Mouse (Mus musculus): ENCODE data around the gene 2310022A10Rik.
"Not testable (repeated sequence)": the region's sequence is repeated elsewhere in the genome, so short reads cannot be mapped to it uniquely, and the experiment has no call there.

2310022A10Rik gene

DNA sequence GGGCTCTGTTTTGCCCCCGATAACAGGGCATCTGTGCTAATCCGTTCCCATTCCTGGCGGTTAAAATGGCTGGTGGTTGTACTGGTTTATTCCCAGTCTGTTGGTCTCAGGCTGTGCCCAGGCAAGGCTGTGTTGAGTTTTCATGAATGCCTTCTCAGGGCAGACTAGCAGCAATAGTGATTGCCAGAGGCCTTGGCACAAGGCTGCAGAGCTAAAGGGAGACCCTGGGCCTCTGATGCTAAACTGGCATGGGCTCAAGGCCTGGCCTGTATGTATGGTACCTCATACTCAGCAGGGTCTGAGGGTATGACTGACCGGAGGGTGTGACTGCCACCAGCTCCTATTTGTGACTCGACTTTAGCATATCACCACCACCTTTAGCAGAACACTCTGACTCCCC lies 57.8 kb downstream of the 2310022A10Rik start:
- in situ Hi-C loops (cut with MboI, MseI), result no loop called here

DNA sequence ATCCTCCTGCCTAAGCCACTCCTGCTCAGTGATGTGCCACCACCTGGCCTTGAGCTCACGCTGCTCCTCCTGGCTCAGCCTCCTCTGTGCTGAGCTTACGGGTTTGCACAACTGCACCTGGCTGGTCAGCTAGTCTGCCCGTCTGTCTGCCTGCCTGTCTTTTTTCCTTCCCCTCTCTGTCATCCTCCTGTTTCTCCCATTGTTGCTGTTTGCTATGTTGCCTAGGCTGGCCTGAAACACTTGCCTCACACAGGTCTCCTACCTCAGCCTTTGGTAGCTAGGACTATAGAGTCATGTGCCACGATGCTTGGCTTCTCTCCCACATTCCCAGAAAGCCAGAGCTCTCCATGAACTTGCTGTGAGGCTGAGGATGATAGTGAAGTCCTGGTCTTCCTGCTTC lies 59.9 kb downstream of the 2310022A10Rik start:
- in situ Hi-C loops (cut with MboI, MseI), result no loop called here

DNA sequence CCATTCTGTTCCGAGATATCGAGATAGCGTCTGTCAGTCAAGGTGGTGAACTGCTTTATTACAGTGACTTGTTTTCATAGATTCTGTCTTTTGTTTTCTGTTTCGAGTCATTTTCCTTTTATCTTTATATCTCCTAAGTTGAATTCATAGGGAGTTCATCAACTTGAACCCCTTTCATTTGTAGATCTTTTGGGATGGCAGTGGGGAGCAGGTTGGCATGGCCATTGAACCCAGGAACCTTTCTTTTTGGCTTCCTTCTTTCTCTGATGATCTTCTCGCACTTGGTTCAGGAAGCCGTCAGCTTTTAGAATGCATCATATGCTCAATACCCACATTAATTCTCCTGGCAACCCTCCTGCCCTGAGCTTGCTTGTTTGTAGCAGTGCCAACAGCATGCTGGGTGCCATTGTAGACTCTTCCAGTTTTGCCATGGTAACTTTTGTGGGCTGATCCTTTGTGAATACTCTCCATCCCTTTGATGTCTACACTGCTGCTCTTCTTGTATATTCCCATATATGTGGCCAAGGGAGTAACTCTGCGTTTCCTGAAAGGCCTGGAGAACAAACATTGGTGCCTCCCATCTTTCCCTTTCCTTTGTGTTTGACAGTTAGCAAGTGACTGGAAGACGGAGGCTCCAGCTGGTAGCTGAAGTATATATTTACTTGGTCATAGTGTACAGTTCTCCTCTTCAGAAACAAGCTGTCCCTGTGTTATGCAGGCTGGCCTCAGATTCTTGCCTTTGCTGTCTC lies 60.9 kb downstream of the 2310022A10Rik start:
- in situ Hi-C loops (cut with MboI, MseI), result no loop called here

DNA sequence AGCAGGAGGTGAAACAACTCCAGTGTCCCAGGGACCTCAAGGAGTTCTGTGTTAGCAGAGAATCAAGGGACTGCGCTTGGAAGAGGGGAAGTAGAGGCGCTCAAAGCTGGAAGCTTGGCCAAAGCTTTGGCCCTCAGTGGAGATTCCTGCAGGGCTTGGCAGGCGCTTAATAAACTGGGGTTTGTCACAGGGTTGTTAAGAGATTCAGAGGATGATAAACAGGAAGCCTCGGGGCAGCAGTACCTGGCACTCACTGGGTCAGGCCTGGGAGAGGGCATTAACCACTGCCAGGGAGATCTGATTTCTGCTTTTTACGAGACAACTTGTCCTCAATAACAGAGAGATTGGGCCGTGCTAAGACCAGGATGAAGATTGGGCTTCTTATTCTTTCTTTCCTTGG lies 68.0 kb downstream of the 2310022A10Rik start:
- in situ Hi-C loops (cut with MboI, MseI), result no loop called here

GRCm38 (mm10) chr7:27622234-27622633 lies 69.2 kb downstream of the 2310022A10Rik start:
- in situ Hi-C loops (cut with MboI, MseI), result no loop called here

GRCm38 (mm10) chr7:27624967-27625366 lies 71.9 kb downstream of the 2310022A10Rik start:
- in situ Hi-C loops (cut with MboI, MseI), result no loop called here

GRCm38 (mm10) chr7:27627707-27628106 lies 74.7 kb downstream of the 2310022A10Rik start:
- in situ Hi-C loops (cut with MboI, MseI), result no loop called here

- in situ Hi-C loops (cut with MboI, MseI), result no loop called here
These were observed 75.2 kb downstream of the 2310022A10Rik start for GRCm38 (mm10) chr7:27628190-27628589.

DNA sequence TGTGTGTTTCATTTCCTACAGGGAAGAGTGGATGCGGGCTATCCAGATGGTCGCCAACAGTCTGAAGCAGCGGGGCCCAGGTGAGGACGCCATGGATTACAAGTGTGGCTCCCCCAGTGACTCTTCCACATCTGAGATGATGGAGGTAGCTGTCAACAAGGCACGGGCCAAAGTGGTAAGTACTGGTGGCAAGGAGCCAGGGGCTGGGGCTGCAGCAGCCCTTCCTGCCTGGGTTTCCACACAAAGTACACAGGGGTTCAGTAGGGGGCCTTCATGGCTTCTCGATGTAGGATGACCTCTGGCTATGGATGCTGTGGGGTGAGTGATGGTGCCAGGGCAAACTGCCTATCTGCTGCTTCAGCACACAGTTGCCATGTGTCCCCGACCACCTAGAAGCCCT lies 75.8 kb downstream of the 2310022A10Rik start:
- in situ Hi-C loops (cut with MboI, MseI), result not testable (repeated sequence)

DNA sequence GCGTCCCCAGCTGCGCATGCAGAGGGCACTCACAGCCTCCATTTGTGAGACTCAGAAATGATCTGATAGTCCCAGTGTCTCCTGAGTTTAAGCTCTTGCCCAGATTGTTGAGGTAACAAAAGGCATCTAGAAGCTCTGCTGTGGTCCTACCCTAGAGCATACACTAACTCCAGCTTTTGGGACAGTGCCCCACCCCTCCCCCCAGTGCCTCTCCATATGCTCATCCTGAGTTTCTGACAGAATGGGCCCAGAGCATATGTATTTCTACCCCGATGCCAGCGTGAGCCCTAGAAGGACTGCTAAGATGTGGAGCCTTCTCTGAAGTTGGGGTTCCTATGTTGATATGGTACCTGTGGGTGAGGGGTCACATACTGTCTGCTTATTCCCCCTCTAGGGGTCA lies 78.4 kb downstream of the 2310022A10Rik start:
- in situ Hi-C loops (cut with MboI, MseI), result no loop called here

Data from T-helper 1 cell (primary cell).